ENCODE assay signal across 9 mouse cellular contexts in genomic region chr5:99036596-99037441, GRCm38 (mm10). TPM values are rescaled to one million over a fixed set of nuclear protein-coding genes. Genes with fewer than 3 reads are reported as not detected.
DNase-seq lines count a peak whose midpoint lies in the region; ATAC-seq lines count a peak whose summit lies in the region.
"Had no signal": no experiment of that assay in that cellular context is flagged by ENCODE, and none has a peak within 500 bp of the region (broad histone marks: within the 10 kb centered on the region; RNA-seq: fewer than 3 reads in every experiment).

Gene Prkg2 (minus strand): TSS chr5:99037351.

- H3K4me2 ChIP-seq in liver, embryonic 16.5 days (ENCODE audit: low read depth, low read length), result peak within 1 kb of the TSS; percentile 37

- intact Hi-C loops in gastrocnemius, postnatal 14 days (cut with DNase I; ENCODE audit: low total_unique reads), result no loop called here

- H3K9me3 ChIP-seq in liver, embryonic 16.5 days (replicated peaks; ENCODE audit: control insufficient read depth, low read length), result no peaks in the 10 kb centered on the region

- no peak for ATAC-seq in liver, embryonic 16.5 days (ENCODE audit: low read depth)
- ATAC-seq in erythroid progenitor cell, adult 5-6 weeks (replicated peaks; ENCODE audit: low FRiP score, poor library complexity, severe bottlenecking), result no peak

- H3K9ac ChIP-seq in liver, embryonic 16.5 days (ENCODE audit: low read depth, low read length), result no peak within 1 kb of the TSS

- H3K27ac ChIP-seq in liver, embryonic 16.5 days (ENCODE audit: low read length), result no peak within 1 kb of the TSS

- no peaks in the 10 kb centered on the region for H3K36me3 ChIP-seq in liver, embryonic 16.5 days (ENCODE audit: control insufficient read depth, insufficient read depth)

- peak; percentile 41 for DNase-seq in gastrocnemius, postnatal 14 days
- DNase-seq in gastrocnemius, adult 18-20 months (ENCODE audit: low spot score), result no peak
- peak; percentile 53 for DNase-seq in brain, adult 2 months (ENCODE audit: low read depth, low spot score)
- DNase-seq in frontal cortex, postnatal 36 days (ENCODE audit: low spot score in 2 of 2), result peak; percentile 48 to 65
- DNase-seq in kidney, postnatal 10 days, result peak; percentile 48
- DNase-seq in ovary, postnatal 36 days (ENCODE audit: low spot score), result peak; percentile 33

- 2% methylated on average over 62 of the region's 94 CpGs for WGBS in liver, embryonic 16.5 days (ENCODE audit: insufficient replicate concordance)

- peak within 1 kb of the TSS; percentile 35 for H3K4me3 ChIP-seq in liver, embryonic 16.5 days (ENCODE audit: low read depth, low read length)

- H3K27me3 ChIP-seq in liver, embryonic 16.5 days (ENCODE audit: control insufficient read depth, insufficient read depth, low read depth, low read length), result peaks cover 26% of the 10 kb centered on the region

- no peaks in the 10 kb centered on the region for H3K4me1 ChIP-seq in liver, embryonic 16.5 days (ENCODE audit: control insufficient read depth, low read depth, low read length)

RNA-seq across cellular contexts. Expression of gene Prkg2, which starts in this region (rescaled TPM):
- total RNA-seq in gastrocnemius, postnatal 14 days (2021), result under 1 TPM; 0.73 to 0.90 TPM
- 1 to 10 TPM in 1 of 2 experiments, under 1 TPM in 1; 0.48 to 1.2 TPM for total RNA-seq in gastrocnemius, adult 18-20 months (2021)
- polyA plus RNA-seq in liver, embryonic 16.5 days (2015; fragmentation: Nextera tagmentation; extraction: Ambion mirVana), result 0.14 and 0.31 TPM in 2 replicates
- total RNA-seq in erythroid progenitor cell, adult 5-6 weeks (2015; ENCODE audit: low replicate concordance), result not detected in 2 replicates
- not detected in 2 replicates for total RNA-seq in erythroid progenitor cell, adult 5-6 weeks (2017; ENCODE audit: low replicate concordance)
- total RNA-seq: MEL had no signal

Comparison
In these comparisons a context has a peak if more than half of its experiments do, and no peak if none do; other contexts are left out.
1. Peak in DNase-seq in gastrocnemius, postnatal 14 days; RNA of the gene not detected or under 1 TPM.